Mouse (Mus musculus) ovary, postnatal 14 days (tissue): ENCODE results near the gene Cacna2d2.

ENCODE experiments used
- DNase-seq: peaks from one replicate; pipeline ENCODE4 v3.0.0; 2022; ENCODE audit warnings: low spot score

The Cacna2d2 gene

DNA sequence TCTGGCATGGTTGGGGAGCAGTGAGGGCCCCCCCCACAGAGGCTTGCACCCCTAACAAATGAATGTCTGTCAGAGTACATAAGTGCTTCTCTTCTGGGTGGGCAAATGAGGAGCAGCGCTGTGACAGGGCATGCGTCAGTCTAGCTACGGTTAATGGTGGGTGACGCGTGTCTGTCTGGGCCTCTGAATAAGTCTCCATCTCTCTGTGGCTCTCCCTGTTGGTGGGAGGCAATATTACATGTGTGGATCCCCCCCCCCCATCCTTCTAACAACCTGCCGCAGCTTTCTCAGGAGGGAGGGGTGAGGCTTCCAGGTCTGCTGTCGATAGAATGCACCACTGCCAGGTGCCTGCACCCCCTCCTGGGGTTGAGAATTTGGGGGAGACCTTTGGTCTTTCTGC, 3.7 kb downstream of the Cacna2d2 start:
- no peak for DNase-seq

DNA sequence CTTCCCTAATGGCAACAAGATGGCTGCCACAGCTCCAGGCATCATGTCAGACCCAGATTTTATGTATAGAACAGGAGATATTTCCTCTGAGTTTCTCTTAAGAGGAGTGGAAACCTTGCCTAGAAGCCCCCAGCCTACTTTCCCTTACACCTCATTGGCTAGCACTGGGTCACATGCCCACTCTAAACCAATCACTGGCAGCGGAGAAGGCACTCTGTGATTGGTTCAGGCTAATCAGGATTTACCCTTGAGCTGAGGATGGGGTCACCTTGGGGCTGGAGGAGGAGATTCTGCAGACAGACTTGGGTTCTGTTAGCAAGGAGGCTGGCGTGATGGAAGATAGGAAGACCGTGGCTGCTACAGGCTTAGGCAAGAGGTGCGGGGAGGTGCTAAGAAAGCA, 10.0 kb downstream of the Cacna2d2 start:
- DNase-seq: no peak

DNA sequence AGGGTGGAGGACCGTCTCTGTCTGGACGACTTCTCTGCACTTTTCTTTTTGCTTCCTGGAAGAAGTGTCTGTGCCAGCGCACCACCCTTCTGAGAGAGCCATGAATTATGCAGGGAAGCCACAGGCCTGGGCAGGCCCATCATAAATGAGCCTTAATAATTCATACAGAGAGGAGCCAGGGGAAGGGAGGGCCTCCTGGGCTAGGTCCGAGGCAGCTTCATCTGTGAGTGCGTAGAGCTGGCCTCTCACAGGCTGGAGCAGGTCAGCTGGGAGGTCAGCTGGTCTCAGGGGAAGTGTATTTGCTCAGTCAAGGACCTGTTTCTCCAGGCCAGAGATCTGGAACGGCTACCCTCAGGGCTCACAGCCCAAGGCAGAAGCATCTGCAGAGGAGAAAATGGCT, 17.7 kb downstream of the Cacna2d2 start:
- DNase-seq: no peak

DNA sequence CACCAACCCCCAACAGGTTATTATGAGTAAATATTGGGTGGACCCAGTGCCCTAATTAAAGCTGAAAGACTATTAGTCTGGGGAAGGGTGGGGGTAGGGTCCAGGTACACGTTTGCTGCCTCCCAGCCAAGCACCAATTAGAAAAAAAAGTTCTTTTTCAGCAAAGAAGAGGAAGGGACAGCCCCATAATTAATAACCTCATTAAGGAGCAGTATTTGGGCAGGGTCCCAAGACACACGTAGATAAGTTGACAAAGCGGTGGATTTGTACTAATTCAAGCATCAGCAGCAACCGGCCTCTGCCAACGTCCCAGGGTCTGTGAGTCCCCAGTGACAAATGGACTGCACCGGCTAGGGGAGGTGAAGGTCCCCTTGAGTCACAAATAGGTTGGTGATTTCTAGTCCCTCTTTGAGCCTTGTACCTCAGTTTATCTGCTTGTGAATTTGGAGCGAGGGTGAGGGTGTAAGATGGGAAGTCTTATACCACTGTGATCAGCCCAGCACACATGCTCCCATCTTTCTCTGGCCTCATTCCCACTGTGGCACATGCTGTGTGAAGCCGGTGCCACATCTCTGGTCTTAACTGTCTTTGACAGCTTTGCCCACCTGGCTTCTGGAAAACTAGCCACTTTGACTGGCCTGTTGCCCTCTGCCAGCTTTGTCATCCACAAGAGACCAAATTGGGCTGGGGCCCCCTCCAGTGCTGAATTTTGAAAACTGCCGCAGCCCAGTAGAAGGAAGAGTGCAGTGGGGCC, 20.3 kb downstream of the Cacna2d2 start:
- no peak for DNase-seq

DNA sequence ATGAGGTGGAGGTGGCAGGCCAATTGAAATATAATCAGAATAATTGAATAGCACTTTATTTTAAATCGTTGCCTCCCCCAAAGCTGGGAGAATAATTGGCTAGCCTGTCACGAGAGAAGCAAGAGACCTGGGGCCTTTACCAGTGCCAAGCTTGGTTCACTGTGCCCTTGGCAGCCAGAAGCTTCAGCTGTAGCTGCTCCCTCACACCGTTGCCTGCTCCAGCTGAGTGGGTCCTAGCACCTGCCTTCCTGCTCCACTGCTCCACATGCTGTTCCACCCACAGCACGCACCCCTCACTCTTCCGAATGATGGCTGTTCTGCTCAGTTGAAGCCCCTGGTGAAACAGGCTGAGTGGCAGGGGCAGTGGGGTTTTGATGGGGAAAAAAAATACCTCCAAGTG, 21.5 kb downstream of the Cacna2d2 start:
- no peak for DNase-seq

DNA sequence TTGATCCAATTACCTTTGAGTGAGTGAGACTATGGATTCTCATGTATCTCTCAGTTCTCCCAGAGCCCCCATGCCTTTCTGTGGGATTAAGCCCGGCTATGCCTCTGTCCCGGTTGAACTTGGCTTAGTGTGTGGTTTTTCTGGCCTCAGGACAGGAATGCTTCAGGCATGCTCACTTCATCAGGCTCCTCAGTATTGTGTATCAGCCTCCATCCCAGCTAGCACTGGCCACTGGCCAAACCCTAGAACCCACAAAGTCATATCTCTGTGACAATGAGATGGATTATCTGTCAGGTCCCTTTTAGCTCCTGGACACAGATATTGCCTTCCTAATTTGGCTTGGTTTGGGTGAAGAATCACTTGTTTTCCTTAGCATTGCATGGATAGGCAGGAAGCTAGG, 23.5 kb downstream of the Cacna2d2 start:
- DNase-seq: no peak

DNA sequence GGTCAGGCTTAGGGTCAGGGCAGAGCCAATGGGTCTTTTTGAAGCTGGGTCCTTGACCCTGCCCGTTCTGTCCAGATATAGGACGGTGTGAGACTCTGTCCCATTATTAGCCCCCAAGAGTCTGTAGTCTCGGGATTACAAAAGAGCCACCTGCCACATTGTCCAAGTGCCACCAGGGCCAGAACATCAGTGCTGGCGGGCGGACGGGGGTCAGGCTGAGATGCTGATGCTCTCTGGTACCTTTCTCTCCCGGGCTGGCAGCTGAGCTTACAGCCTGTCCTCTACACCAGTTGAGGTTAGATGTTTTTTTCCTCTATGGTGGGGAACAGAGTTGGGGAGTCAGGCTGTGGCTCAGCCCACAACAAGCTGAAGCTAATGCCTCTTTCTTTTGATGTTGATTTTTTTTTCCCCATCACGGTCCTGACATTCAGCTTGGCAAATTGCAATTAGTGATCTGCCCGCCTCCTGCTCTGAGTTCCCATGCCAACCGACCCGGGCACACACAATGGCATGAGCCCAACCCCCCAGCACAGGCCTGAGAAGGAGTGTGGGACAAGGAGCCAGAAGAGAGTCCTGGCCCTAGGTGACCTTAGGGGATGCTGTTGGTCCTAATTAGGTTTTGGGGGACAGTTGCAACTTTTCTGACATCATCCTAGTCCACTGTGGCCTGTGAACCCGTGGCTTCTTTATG, 25.2 kb downstream of the Cacna2d2 start:
- DNase-seq: no peak

DNA sequence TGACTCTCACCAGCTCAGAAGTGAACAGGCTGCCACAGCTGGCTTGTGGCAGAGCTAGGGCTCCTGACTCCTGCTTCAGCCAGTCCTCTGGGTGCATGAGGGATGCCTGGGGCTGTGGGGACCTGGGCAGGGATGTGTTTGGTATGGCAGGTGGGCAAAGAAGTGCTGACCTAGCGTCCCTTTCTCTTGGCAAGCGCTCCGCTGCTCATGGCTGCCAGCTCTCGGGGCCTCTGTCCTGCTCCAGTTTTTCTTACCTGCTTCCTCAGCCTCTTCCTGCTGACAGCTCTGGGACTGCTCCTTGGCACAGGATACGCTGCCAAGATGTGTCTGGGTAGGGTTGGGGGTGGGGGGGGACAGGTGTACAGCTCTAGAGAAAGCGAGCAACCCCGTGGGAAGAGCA, 28.5 kb downstream of the Cacna2d2 start:
- DNase-seq: no peak

DNA sequence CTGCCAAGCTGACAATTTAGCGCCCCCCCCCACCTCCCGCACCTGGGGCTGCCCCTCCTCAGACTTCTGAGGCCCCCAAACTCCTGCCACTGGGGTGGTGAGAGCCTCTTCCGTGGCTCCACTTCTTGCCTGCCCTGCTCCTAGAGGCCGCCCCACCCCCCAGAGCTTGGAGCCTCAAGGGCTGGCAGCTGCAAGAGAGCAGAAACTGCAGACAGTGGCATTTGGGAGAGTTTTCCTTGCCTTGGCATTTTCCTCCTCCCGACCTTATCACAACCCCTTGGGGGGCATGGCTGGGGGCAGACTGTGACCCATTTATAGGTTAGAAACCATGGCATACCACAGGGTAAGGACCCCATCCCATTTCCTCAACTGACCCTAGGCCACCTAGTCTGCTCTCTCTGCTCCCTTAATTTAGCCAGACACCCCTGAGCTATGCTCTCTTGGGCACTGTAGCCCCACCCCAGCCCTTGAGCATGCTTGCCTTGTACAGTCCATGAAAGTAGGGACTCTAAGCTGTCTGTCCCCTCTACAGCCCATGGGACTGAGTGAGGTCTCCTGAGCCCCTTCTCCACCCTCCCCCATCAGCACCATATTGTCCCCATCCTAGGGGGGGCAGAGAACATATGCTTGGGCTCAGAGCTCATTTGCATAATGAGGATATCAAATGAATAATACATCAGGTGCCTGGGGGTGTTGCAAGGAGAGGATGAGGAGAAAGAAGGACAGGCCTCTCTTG, 29.2 kb downstream of the Cacna2d2 start:
- DNase-seq: no peak

DNA sequence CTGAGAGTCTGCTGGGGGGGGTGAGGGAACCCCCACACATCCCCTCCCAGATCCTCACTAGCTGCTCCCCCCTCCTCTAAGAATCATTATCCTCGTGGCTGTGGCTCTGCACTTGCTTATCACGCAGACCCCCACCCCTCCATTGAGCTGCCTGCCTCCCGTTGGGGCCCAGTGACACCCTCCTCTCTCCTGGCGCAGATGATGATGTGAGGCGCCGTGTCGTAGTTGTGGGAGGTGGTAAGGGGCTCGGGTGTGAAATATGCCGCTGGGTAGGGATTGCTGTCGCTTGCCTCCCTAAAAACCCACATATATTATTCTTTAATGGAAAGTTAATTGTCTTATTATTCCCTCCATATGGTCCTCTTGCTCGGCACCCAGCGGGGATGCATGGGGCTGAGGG, 31.0 kb downstream of the Cacna2d2 start:
- no peak for DNase-seq

DNA sequence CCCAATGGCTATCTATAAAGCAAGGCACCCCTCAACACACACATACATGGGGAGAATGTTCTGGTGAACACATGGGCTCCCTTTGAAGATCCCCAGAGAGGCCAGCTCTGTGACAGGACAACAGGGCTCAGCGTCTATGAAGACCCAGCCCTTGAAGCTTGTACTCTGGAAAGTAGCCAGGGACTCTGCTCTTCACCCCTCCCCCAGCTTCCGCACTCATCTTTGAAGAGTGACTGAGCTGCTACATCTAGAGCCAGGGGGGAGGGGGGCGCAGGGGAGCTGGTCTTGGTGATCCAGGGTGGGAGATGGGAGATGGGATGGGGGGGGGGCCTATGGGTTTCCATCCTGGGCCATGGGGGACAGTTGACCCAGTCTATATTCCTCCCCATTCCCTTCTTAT, 33.1 kb downstream of the Cacna2d2 start:
- no peak for DNase-seq

DNA sequence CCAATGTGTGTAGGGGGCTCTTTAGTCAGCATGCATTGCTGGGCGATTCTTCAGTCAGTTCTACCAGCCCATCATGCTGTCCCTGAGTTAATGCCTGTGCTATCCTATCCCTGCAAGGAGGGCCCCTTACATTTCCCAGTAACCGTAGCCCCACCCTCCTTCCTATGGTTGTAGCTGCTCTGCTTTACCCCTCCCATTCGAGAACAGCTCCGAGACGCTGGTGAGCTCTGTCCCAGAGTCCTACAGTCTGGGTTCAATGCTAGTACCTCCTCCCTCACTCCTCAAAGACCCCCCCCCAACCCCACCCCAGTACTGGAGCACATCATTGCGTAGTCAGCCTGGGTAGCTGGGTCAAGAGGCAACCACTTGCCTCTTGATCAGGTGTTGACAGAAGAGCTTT, 35.4 kb downstream of the Cacna2d2 start:
- DNase-seq: no peak

DNA sequence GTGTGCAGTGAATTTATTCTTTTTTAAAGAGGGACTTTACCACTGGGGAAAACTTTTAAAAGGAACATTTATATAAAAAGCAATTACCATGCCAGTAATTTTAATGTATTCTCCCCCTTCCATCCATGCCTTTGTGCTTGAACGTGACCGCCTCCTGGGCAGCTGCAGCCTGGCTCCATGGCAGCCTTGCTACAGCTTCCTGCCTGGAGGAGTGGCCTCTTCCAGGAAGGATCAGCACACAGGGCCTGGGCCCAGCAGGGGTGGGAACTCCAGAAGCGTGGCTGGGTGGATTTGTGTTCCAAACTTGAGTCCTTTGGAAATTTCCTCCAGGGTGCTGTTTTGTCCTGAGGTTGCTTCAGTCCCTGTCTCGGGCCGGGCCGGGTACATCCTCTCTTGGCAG, 35.9 kb downstream of the Cacna2d2 start:
- DNase-seq: no peak

DNA sequence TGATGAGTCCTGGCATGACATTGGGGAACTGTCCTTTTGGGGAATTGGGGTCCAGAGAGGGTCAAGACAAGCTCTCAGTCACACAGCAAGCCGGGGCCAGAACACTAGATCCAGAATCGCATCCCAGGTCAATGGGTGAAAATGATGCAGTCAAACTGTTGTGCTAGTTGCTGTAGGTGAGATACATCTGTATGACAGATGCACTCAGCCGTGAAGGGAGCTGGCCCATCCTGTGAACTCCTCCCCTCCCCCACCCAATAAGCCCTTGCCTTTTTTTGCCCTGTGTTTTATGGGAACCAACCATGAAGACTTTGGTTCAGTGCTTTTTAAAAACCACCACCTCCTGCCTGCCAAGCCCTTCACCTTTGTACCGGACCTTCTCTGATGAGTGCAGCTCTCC, 43.5 kb downstream of the Cacna2d2 start:
- no peak for DNase-seq

DNA sequence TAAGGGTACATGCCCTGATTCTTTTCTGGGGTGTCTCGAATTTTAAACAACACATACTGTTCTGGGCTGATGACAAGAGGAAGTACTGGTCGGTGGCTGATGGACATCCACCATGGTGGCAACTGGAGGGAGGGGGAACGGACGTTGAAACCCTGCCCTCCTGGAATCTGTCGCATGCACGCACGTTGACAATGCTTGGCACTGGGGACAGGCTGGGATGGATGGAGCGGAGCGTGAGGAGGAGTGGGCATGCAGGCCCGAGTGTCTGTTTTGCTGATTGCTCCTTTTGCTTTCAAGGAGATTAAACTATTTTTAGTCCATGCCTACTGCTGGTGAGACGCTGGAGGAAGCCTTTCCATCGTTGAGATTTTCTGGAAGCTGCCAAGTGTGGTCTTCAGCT, 43.9 kb downstream of the Cacna2d2 start:
- DNase-seq: no peak

DNA sequence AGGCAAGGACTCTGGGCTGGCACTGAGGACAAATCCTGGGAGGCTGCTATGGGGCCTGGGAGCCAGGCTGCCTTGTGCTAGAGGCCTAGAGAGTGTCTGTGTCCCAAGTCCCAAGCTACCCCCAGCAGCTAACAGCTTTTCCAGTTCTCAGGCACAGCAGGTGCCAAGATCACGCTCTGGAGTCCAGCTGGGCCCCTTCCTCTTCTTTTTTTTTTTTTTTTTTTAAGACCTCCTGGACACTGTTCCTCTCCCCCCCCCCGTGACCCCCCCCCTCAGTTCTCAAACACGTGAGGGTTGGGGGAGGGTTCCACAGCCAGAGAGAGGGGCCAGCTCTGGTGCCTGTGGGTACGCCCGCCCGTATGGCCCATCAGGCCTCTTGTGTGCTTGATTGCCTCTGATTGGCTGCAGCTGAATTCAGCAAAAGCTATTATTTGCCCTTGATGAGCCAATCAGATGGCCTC, 45.6 kb downstream of the Cacna2d2 start:
- DNase-seq: no peak

DNA sequence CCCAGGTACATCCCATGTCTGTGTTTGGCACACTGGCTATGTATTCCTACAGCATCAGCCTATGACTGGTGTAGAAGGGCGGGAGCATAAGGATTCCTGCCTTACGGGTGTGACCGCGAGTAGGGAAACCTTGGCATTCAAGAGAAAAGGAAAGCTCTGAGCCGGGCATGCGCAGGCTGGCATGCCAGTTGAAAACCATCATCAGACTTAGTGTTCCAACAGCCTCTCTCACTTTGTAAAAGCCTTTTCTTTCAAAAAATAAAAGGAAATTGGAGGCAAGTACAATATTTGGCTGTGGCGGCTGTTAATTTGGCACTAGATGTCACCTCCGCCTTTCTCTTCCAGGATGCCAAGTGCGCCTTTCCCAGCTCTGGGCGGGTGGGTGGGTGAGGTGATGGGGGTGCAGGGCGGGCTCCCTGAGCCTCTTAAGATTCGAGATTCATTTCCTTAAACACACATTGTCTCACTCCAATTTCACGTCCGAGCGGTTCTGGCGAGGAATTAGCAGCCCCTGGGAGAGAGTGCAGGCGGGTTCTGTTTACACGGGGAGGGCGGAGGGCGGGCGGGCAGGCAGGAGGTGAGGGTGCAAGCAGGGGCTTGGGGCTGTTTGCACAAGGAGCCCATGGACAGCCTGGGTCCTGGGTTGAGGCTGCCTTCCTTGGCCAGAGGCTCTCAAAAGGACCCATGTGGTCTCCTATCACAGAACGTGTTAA, 49.5 kb downstream of the Cacna2d2 start:
- DNase-seq: no peak

DNA sequence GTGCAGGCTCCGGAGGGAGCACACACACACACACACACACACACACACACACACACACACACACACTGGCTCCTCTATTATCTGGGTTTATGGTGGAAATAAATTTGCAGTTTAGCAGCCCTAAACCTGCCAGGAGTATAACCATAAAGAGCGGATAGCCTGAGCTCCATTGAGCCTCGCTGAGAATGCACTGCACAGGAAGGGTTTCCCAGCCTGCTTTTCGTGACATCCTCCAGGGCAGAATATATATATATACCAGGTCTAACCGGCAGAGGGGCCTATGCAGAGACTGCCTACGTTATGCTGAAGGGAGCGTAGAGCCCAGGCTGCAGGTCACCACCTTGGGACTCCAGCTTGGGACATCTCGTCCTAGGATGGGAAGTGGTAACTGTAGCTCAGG, 52.0 kb downstream of the Cacna2d2 start:
- DNase-seq: no peak

DNA sequence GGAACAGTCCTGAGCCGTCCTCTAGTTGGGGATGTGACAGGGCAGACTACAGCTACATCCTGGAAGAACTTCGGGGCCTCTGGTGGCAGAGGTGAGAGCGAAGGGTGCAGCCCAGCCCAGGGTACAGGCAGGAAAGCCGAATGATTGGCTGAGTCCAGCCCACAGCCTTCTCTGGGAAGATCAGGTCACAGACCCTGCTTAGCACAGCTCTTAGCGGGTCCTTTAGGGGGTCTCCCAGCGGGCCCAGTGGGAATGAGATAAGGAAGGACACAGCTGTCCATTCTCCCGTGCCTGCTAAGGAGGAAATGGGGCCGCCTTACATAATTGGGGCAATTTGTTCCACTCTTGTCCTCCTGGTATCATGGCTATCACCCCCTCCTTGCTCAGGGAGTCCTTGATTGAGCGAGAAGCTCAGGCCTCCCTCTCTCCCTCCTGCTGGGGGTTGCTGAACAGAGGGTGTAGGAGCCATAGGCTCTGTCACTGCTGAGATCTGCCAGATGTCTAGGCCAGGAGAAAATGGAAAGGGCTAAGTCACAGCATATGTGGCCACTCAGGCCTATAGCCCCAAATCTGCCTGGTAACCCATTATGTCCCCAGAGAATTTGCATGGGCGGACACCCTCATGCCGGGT, 52.6 kb downstream of the Cacna2d2 start:
- DNase-seq: no peak

DNA sequence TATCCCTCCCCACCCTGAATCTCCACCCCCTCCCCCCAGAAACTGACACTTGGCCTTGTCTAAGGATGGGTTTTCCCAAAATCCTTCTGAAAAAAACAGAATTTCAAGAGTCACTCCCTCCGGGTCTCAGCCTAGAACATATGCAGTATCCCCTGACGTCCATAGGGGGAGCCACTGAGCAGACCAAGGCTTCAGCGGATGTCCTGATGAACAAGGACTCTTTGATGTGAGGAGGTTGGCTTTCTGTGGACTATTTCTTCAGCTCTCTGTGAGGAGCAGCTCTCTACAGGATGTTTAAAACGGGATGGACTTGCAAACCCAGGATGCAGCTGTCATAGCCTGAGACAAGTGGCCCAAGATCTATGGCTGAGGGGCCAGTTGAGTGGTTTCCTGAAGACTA, 53.1 kb downstream of the Cacna2d2 start:
- DNase-seq: no peak

DNA sequence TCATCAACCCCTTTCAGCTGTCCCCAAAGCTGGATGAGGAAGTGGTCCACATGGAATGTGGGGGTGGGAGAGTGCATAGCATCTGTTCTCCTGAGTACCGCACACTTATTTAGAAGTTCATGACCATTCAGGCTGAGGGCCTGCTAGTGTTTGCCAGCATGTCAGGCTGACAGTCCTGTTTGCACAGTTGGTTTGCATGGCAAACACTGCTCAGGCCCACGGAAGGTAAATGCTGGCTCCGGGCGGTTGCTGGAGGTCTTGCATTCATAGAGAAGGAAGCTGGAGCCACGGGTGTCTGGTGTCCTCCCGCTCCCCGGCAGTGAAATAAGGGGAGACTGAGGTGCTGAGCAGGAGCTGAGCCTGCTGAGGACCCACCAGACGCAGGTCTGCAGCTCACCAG, 53.7 kb downstream of the Cacna2d2 start:
- no peak for DNase-seq

DNA sequence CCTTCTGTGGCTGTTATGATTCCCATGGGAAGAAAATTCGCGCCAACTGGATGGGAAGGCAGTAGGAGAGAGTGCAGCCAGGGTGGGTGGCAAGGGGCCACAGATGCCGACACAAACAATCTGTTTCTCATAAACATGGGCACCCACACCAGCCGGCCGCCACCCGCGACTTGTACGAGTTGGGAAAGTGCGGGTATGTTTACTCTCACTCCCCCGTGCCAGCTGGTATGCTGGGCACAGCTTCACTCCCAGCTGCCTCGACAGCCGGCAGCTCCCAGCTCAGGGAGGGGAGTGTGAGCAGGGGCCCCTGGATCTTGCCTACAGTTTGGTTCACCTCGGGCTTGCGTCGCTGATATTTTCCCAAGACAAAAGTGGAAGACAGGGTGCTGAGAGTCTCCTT, 57.3 kb downstream of the Cacna2d2 start:
- no peak for DNase-seq
